Mouse (Mus musculus) inflammation-experienced regulatory T-cells, adult 6 months (primary cell): ENCODE measurements around the gene Fam178b. TPM values are rescaled to one million over a fixed set of nuclear protein-coding genes. Genes with fewer than 3 reads are reported as not detected.
"Not testable (repeated sequence)": the region's sequence is repeated elsewhere in the genome, so short reads cannot be mapped to it uniquely, and the experiment has no call there.

Experiments used
- ATAC-seq: one replicate; pipeline ENCODE4 v1.8.0; 2017
- polyA plus RNA-seq, 3 experiments: library from polyadenylated mRNA; unstranded; fragments of 100-300 nt; shearing (Covaris generic); gene quantifications; one replicate each; pipeline ENCODE4 v1.2.1; 2017

Fam178b gene
- polyA plus RNA-seq, 3 experiments from 2014 or later = 0.40 TPM; not detected in 2

GRCm38 (mm10) chr1:36671260-36671659, 11.7 kb downstream of the Fam178b start:
- ATAC-seq = no peak

DNA sequence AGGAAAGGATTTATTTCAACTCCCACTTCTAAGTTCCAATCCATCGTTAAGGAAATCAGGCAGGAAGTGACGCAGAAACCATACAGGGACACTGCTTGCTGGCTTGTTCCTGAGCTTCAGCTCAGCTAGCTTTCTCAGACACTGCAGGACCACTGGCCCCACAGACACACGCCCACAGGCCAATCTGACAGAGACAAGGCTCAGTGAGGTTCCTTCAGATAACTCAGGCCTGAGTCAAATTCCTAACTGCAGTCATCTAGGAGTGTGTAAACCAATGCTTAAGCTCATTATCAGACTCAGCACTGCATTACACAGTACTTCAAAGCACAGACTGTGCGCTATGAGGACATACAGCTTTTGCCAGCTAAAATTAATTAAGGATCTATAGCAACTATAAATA, 12.7 kb downstream of the Fam178b start:
- no peak for ATAC-seq

DNA sequence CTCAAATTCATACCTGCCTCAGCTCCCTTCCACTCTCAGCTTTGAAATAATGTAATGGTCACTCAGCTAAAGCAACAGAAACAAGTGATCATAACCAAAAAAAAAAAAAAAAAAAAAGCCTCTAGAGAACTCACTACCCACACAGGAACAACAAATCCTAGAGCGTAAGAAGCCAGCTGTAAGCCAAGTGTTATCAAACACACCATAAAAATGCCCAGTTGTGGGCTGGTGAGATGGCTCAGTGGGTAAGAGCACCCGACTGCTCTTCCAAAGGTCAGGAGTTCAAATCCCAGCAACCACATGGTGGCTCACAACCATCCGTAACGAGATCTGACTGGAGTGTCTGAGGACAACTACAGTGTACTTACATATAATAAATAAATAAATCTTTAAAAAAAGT, 15.0 kb downstream of the Fam178b start:
- ATAC-seq = not testable (repeated sequence)

- ATAC-seq = no peak
These were observed 17.0 kb downstream of the Fam178b start for GRCm38 (mm10) chr1:36665934-36666333.

DNA sequence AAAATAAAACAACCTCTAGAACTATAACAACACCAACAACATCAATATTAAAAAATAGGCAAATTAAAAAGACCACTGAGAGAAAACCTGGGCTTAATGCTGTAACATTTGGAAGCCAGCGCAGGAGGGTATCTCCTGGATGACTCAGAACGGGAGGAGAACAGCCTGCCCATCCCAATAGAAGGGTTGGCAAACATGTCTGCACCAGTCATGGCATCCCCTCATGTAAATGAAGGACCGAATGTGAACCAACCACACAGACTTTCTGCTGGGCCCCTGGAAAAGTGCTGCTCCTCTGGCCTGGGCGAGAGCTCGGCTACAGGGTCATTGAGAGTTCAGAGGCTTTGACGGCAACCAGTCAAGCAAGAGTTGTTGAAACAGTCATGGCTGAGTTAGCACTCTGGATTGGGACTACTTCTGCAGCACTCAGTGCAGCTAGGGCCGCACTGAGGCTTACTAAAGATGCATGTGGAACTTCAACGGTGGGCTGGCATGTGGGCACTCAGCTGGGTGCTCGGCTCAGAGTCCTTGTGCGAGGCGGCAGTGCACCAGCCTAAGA, 17.7 kb downstream of the Fam178b start:
- no peak for ATAC-seq

GRCm38 (mm10) chr1:36664457-36664856, 18.5 kb downstream of the Fam178b start:
- no peak for ATAC-seq

- no peak for ATAC-seq
These were observed 24.2 kb downstream of the Fam178b start for GRCm38 (mm10) chr1:36658621-36659399.

DNA sequence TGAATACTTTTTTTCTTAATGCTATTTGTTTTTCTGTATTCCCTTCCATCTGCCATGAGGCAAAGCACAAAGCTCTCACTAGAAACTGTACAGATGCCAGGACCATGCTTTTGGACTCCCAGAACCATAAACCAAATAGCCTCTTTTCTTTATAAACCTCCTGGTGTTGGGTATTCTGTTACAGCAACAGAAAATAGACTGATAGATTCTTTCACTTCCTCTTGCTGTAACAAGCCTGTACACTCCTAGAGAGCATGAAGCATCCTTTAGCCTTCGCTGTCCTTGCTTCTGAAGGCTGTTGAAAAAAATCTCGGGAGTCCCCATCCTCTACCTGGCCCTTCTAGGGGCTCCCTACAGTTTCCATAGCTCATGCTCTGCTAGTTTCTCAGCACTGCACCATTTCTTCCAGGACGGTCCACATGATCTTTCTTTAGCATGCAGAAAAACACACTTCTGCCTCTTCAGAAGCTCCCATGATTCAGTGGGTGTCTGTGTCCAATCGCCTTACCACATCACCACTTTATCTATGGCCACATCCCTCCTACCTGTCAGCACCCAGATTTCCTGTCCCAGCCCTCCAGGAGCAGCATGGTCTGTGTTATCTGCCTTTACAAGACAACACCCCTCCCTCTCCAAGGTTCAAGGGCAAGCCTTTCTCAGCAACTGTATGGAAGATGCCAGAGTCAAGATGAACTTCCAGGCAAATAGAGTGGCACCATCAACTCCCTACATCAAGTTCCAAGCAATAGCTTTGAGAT, 25.1 kb downstream of the Fam178b start:
- ATAC-seq = no peak

GRCm38 (mm10) chr1:36656233-36656632, 26.8 kb downstream of the Fam178b start:
- no peak for ATAC-seq

GRCm38 (mm10) chr1:36655039-36655438, 27.9 kb downstream of the Fam178b start:
- ATAC-seq = no peak

- no peak for ATAC-seq
These were observed 35.4 kb downstream of the Fam178b start for GRCm38 (mm10) chr1:36647631-36648030.

GRCm38 (mm10) chr1:36646285-36646684, 36.7 kb downstream of the Fam178b start:
- ATAC-seq = peak; percentile 32

DNA sequence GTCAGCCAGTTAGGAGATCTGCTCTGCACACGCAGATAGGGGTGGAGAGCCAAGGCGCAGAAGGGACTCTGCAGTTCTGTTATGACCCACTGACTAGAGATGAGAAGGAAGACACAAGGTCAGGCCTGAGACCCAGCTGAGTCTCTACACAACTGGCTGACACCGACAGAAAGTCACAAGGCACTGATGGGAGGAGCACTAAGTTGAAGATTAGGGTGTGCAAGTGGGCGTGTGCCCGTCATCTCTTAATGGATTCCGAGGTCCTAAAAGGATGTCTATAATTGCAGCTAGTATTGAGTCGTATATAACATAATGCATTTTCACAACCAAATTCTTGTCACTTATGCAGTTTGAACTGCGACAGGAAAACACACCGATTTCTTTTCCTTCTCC, 38.4 kb downstream of the Fam178b start:
- ATAC-seq = no peak

- no peak for ATAC-seq
These were observed 38.9 kb downstream of the Fam178b start for GRCm38 (mm10) chr1:36643957-36644614.

GRCm38 (mm10) chr1:36635826-36636485, 47.0 kb downstream of the Fam178b start:
- no peak for ATAC-seq

DNA sequence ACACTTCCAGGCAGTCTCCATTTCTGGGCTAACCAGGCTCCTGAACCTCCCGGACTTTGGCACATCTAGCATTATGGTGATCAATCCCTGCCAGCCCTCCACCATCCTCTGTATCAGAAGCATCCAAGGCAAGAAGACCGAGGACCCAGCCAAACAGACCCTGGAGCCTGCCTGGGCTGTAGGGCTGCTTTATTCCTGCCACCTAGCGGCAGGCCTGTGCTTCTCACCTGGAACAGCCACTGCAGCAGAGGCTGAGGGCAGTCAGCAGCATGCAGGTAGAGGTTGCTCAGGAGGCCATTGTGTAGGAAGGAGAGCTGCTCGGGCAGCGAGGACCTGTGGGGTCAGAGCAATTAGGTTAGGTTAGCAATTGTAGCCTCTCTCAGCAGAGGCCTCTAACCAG, 48.0 kb downstream of the Fam178b start:
- peak; percentile 56 for ATAC-seq

DNA sequence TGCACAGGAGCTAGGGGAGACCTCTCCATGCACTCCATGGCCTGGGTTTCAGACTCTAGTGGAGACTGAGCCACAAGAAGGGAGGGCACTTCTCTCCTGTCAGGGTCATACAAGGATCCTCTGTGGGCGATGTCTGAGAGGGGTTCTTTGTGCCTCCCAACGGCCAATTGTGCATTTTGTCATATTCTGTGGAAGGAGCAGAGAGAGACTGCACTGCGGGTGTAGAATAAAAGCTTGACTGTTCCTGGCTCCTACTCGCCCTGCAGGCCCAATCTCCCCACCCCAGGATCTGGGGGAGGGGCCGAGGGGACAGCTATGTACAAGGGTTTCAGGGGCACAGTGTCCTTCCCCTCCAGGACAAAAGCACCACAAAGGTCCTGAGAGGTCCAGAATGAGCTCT, 49.1 kb downstream of the Fam178b start:
- no peak for ATAC-seq

- no peak for ATAC-seq
These were observed 50.1 kb downstream of the Fam178b start for GRCm38 (mm10) chr1:36632846-36633245.

DNA sequence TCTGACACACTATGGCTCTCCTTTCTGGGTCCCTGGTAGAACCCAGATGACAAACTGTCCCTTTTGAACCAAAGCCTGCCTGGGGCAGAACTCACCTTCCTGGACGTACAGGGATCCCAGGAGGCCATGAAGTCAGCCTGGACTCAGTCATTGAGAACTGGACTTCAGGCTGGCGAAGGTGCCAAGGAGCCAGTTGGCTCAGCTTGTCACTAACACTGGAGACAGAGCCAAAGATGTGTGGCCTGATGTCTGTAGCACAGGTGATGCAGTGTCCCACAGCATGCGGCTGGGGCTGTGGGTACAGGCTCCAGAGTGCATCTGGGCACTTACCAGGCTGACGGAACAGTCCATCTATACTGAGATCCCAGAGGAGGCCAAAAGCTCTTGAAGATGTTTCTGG, 50.9 kb downstream of the Fam178b start:
- no peak for ATAC-seq

DNA sequence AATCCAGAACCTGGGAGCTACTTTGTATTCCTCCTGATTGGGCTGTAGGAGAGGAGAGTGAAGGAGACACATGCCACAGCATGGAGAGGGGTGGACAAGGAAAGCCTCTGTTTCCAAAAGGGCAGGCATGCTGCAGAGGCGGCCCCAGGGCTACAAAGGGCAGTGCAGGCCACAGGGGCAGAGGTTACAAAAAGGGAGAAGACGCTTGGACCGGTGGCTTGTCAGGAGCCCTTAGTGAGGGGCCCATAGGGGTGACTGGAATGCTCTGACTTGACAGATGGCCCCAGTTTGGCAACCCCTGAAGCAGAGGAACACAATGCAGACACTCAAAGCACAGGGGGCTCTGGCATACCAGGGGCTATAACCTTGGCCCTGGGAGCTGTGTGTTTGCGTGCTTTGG, 51.6 kb downstream of the Fam178b start:
- ATAC-seq = no peak

DNA sequence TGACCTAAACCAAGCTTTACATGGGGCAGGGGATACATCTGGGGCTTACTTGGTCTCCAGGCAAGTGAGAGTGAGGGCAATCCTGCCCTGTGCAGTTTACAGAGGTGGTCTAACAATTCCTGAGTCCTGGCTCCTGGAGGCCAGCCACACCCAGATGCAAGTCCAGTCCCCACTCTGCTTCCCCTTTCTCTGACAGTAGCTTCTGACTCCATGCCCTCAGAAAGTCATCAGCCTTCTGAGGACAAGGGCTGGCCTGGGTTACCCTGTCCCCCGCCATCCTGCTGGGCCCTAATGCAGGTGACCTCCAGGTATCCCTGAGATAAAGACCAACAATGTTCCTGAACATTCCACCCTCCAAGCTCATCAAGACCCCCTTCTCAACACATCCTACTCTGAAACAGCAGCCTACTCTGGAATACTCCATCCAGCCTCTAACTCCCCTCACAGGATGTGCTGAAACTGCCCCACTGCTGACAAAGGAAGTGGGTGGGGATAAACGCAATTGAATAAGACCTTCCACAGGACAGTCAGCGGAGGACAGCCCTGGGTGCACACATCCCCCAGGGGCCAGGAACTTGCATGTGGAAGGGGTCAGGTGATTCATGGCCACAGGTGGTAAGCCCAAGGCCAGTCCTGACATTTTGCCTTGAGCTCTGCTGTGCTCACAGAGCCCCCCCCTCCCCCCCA, 52.8 kb downstream of the Fam178b start:
- no peak for ATAC-seq

DNA sequence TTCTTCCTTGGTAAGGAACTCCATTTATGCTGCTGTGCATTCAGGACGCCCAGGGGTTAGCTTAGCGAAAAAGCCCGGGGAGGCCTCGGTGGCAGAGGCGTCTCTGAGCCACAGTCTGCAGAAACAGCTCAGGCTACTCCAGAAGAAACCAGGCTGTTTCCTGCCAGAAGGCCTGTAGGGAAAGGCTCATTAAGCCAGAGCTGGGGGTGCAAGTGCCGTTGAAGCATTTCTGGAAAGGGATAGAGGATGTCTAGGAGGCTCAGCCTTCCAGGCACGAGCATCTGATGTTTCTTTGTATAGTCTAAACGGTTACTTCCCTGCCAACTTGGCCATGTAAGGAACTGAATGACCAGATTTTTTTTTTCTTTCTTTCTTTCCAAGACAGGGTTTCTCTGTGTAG, 54.4 kb downstream of the Fam178b start:
- ATAC-seq = no peak
